Mouse (Mus musculus) left cerebral cortex, adult 8-10 months (tissue): ENCODE measurements at regions not wholly inside any gene's neighbourhood (a gene's known extent, or its start where the extent isn't known, plus 50 kb on each side); places are given as distances from the start of the nearest gene placed in this dataset.
"Not testable (repeated sequence)": the region's sequence is repeated elsewhere in the genome, so short reads cannot be mapped to it uniquely, and the experiment has no call there.

Experiments used
- DNase-seq, 2 experiments: peaks; one replicate each; pipeline ENCODE4 v3.0.0; 2022; ENCODE audit warnings: low spot score in 2 of 2

DNA sequence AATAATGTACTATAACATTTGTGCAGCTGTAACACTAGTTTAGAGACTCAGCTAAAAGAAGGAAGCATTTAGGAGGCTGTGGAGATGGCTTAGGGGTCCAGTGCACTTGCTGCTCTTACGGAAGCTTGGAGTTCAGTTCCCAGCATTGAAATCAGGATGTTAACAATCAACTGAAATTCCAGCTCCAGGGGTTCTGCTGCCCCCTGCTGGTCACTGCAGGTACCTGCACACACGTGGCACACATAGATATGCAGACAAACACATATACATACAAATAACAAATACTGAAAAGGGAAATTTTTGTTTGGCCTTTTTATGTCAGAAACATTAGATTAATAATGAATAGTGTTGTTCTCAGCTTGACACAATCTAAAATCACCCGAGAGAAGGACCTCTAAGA lies 322.5 kb downstream of the Ajap1 start:
- no peak for DNase-seq

DNA sequence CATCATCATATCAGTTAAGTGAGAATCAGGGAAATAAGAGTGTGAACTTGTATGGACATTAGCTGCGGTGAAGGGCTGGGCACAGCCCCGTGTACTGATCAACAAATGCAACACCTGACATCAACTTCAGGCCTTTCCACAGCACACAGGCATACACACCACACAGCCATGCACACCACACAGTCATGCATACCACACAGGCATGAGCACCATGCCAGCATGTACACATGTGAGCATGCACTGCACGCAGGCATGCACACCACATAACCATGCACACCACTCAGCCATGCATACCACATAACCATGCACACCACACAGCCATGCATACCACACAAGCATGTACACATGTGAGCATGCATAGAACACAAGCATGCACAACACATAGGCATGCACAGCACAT lies 325.0 kb downstream of the Ajap1 start:
- DNase-seq = no peak

DNA sequence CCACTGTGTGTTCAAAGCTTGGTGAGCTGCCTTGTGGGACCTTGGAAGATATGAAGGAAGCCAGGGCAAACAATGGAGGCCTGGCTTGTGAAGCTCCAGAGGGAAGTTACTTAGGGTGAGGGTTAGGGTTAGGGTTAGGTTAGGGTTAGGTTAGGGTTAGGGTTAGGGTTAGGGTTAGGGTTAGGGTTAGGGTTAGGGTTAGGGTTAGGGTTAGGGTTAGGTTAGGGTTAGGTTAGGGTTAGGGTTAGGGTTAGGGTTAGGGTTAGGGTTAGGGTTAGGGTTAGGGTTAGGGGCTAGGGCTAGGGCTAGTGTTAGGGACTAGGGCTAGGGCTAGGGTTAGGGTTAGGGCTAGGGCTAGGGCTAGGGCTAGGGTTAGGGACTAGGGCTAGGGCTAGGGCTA lies 329.7 kb downstream of the Ajap1 start:
- not testable (repeated sequence) for DNase-seq

DNA sequence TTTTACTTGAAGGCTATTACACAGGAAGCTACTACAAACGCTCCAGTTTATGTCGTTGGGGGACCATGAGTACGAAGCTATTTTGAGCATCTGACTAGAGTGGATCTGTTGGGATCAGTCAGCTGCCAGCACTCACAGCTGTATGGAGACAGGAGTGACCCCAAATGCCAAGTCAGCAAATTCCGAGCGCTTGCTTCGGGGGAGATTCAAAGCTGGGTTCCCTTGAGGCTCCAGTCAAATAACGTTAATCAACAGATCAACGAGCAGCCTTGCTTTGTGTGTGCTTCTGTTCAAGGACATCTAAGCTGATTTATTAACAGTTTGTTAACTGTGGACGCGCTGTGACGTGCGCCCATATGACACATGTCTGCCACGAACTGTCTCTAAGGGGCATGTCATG lies 349.5 kb downstream of the Ajap1 start:
- DNase-seq = no peak

DNA sequence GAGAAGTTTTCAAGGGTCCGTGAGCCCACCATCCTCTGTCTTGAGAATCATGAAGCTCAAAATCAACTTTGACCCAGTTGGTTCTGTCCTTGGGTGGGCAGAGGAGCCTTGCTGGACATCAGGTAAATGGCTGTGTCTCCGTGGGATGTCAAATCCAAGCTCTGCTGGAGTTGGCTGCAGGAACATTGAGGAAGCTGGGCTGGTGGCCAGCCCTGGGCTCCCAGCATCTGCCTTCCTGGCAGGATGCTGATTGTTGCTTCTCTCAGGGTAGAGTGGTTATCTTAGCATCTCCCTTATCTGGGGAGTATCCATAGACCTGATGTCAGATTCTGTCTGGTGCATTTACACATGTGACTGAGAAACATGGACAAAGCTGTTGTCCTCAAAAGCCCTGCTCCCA lies 353.3 kb downstream of the Ajap1 start:
- DNase-seq = peak in 1 of 2 experiments; percentile 48

DNA sequence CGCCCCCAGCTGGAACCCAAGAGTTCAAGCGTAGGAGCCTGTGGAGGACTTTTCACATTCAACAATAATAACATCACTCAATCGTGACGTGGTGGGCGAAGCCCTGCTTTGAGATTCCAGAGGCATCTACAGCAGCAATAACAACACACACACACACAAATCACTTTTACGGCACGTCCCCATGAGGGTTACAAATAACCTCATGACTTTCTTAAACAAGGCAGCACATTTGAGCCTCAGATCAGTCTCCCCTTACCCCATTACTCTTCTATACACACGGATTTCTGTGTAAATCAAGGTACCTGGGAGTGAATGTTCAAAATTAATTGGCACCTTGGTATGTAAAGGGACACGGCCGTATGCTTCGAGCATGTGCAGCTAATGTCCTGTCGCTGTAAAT lies 354.4 kb downstream of the Ajap1 start:
- no peak for DNase-seq

DNA sequence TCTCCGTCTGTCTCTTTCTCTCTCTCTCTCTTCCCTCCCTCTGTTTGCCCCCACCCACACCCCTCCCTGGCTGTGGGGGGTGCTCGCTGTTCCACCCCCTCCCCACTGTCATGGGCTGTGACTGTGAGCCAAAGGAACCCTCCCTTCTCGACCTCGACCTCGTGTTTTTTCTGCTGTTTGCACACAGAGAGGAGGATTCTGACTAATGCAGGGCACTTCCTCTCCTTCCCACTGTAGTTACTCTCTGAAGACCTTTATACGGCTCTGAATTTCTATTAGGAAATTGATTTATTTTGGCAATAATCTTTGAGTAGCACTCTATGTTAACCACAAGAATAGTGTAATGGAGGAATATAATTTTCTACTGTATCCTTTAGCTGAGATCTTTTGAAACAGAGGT lies 362.1 kb downstream of the Ajap1 start:
- DNase-seq = no peak

DNA sequence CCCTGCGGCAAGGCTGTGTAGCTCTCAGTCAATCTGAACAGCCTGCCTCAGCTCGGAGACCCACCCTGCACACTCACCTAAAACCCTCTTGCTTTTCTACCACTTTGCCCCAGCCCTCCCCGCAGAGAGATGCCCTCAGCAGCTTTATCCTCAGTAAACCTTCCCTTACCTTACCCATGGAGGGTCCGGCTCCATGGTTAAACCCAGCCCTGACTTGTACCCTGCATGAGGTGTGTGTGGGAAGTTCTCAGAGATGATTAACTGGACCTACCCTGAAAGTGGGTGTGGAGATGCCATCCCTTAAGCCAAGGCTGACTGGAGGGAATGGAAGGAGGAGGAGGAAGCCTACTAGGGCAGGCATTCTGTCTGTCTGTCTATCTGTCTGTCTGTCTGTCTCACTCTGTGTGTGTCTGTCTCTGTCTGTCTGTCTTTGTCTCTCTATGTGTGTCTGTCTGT lies 362.9 kb downstream of the Ajap1 start:
- no peak for DNase-seq

DNA sequence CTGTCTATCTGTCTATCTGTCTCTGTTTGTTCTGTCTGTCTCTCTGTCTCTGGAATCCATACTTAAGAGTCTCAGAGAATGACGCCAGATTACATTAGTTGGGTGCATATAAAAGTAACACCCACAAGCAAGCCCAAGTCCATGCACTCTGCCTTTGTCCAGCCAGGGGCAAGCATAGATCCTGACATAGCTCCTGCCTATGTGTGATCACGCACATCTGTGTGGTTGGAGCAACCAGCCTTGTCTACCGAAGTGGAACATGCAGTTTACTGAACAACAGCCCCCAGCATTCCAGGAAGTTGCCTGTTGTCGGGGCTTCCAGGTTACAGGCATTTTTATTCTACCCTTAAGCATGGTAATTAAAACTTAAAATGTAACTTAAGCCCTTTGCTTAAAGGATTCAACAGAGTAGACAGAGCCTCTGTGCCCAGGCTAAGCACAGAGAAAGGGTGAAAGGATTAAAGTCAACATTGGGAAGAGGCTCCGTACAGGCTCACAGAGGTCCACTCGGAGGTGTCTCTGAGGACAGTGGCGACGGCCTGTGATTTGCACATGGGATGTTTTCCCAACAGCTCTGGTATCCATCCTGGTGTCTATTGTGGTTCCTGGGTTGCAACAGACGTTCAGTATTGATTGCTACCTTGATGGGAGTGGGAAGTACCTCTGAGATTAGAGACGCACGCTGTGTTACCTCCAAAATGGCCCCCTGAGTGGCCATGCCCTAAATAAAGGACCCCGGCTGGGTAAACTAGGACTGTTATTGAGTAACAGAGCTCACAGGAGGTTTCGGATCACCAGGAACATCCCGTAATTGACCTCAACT lies 363.6 kb downstream of the Ajap1 start:
- DNase-seq = no peak

DNA sequence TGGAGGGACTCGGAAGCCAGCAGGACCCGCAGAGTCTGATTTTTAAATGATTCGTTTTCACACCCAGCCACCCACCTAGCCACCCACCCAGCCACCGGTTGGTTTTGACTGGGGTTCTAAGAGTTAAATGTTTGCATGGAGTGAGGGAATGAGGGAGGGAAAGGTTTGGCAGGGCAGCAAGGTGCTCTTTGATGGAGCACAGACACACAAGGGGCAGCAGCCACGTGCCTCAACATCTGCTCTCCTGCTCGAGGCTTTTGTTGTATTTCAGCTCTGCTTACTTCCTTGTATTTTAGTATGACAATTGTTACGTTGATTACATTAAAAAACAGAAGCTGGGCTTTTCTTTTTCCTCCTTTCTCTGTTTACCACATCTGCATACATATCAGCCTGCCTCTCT lies 367.6 kb downstream of the Ajap1 start:
- DNase-seq = no peak

DNA sequence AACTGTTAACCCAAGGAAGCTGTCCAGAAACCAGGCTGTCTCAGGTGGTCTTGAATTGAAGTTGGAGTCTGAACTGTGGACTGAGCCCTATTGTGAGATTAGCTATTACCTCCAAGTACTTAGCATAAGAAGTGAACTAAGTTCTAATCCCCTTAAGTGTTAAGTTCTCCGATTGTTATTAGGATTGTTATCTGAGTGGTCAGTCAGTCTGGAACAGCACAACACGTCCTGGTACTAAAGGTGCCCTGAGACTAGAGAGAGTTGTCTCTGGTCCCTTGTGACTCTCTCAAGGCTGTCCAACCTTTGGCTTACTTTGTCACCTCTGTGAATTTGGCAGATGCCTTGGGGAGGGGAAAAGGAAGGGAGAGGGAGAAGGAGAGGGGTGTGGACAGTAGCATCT lies 369.0 kb downstream of the Ajap1 start:
- no peak for DNase-seq

DNA sequence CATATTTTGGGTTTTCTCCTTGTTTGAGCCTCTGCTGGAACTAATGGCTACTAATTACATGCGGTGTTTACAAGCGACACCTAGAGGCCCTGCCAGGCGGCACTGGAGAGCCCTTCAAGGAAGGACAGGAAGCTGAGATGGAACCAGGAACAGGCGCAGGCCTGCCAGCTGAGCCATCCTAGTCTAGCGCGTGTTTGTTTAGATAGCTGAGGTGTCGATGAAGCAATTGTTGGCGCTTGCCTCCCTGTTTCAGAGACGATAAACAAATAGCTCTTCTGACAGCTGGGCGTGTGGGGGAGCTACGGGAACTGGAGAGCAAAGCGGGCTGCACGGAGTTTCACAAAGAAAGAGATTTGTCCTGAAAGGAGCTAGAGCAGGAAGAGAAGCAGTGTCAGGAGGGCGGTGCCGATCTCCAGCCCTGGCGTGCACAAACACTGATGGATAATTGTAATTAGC lies 372.3 kb downstream of the Ajap1 start:
- DNase-seq = peak; percentile 6 to 21

DNA sequence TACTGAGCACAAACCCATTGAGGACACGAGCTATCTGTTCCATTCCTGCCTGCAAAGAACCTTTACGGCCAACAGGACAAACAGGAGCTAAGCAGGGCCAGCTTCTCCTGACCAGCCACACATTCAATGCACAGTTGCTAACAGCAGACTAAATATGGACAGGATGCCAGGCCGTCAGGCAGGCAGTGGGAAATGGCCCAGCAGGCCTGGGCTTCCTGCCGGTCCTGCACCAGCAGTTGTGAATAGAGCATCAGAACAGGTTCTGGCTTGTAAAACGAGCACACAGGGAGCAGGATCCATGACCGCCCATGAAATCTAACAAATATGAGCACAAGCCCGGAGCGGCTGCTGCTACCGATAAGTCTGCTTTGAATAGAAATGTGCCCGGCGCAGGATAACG lies 384.0 kb downstream of the Ajap1 start:
- DNase-seq = no peak

DNA sequence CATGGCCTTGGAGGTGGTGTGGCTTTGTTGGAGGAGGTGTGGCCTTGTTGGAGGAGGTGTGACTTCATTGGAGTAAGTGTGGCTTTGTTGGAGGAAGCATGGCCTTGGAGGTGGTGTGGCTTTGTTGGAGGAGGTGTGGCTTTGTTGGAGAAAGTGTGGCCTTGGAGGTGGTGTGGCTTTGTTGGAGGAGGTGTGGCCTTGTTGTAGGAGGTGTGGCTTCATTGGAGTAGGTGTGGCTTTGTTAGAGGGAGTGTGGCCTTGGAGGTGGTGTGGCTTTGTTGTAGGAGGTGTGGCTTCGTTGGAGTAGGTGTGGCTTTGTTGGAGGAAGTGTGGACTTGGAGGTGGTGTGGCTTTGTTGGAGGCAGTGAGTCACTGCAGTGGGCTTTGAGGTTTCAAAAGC lies 385.0 kb downstream of the Ajap1 start:
- no peak for DNase-seq

DNA sequence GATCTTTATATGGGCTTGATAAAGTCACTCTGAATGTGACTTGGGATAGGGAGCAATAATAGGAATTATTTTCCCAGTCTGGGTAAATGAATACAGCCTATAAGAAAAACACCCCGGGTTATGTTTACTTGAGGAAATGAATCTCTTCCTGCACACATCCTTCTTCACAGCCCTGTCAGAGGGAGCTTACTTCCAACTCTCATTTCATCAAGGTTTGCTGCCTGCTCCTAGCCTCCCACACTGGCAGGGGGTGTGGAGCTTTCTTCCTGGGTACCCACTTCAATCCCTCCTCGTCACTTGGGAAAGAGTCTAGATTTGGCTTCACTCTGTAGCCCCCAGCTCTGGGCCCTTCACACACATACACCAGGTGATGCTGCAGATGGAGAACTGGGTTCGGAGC lies 389.5 kb downstream of the Ajap1 start:
- no peak for DNase-seq

DNA sequence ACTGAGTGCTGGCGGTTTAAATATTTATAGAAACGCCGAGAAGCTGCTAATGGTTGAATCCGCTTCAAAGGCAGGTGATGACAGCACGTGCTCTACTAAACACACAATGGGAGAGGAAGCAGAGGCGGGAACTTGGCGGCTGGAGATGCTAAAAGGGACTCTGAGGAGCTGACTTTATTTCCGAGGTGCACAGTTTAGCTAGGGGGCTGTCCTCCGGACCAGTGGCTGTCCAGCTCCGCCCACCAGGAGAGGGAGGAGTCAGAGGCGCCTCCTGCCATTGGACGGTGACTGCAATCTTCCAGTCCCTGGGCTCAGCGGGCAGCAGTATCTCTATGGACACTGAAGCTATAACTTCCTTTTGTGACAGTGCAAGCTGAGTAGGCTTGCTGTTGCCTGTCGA lies 400.4 kb downstream of the Ajap1 start:
- DNase-seq = no peak

DNA sequence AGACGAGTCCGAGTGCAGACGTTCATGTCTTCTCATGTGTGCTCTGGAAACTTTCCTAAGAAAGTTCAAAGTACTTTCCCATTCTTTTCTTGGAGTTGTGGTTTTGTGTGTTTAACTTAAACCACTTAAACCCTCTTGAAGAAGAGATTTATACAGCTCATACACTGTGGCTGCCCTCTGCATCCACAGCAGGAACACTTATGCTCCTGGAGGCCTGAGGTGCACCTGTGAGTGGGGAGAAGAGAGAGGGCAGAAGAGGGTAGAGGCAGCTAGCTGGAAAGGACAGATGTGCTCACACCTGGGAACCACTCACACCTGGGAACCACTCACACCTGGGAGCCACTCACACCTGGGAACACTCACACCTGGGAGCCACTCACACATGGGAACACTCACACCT lies 408.0 kb downstream of the Ajap1 start:
- no peak for DNase-seq

DNA sequence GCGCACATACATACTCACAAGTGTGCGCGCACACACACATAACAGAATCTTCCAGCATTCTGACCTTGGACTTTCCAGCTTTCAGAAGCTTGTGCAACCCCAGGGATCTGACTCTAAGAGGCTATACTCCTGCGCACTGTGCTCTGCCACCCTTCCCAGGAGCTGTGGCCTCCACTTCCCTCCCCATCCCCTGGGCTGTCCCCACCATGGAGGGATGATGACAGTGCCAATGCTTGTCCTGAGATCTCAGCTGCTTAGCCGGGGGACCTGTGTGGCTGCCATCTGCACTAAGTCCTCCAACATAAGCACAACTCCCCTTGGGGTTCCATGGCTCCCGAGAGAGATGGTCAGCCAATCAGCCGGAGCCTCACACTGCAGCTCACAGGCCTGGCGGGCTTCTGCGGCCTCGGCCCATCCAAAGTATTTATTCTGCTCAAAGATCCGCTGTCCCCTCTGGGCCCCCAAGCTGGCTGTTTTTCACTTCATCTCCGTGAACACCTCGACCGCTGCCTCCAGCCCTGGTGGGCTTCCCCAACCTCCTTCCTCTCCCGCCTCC lies 412.3 kb downstream of the Ajap1 start:
- DNase-seq = no peak

DNA sequence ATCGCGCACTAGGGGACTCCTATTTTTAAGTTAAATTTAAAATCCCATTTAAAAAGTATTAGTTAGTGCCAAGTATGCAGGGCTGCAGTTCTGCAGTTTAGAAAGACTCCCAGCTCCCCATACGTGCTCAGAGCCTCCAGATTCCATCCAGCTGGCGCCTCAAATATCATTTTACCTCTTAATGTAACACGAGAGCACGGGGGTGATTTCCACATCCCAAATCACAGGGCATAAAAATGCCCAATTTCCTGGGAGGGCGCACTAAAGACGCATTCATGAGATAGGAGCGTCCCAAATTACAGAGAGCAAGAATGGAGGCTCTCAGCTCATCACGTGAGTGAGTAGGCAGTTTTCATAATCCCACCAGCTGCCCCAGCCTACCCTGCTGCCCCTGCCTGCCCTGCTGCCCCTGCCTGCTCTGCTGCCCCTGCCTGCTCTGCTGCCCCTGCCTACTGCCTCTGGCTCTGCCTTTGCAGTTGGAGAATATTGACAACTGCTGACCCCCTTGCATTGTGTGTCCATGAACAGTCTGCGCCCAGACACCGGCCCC lies 414.1 kb downstream of the Ajap1 start:
- no peak for DNase-seq

DNA sequence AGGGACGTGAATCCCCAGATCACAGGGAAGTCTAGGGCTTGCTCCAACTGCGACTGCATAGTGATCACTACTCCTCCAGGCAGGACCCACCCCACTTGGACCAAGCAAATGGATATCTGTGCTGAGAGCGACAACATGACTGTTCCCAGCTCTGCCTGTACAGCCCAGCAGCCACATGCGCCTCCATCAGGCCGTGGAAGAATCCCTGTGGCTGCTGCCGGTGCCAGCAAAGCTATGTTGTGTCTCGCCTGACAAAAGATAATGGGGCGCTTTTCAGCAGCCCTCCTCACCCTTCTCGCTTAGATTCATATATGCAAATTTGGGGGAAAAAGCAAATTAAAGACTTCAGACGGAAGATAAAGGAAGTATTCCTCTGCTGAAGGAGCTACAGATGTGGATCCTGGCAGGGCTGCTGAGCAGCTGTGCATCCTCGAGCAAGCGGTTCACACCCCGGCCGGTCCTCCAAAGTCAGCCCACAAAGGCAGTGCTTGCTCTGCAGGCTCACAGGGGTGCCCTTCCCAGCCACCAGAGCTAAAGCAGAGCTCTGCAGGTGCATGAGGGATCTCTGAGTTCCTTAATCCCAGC lies 418.5 kb downstream of the Ajap1 start:
- DNase-seq = no peak

DNA sequence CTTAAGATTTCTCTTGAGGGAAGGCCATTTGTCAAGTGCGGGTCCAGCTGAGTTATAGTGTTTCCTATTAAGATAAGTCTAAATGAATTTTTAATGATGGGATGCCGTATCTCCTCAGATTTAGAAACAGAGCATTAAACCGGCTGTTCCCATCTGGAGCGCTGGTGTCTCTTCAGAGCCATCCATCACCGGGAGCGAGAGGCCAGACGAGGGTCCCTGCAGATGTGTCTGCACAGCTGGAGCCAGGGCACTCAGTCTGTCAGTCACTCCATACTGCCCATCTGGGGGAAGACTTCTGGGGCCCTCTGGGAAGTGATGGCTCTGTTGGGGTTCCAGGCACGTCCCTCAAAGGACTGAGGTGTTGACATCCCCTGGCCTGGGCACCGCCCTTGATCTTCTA lies 419.2 kb downstream of the Ajap1 start:
- no peak for DNase-seq

DNA sequence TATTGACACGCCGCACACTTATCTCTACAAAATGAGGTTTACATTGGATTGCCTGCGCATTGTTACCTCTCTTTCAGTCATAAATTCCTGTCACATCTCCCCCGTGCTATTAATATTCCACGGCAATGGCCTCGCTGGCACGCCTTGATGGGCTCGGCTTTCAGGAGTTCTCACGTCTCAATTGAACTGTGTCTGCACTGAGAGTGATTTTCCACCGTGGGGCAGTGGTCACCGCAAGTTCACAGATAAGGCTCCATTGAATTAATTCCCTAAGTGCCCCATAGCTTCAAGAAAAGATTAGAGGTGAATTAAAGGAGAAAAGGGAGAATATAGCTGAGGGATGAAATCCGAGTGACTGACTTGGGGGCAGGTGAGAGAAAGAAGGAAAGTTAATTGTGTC lies 424.5 kb downstream of the Ajap1 start:
- DNase-seq = no peak

DNA sequence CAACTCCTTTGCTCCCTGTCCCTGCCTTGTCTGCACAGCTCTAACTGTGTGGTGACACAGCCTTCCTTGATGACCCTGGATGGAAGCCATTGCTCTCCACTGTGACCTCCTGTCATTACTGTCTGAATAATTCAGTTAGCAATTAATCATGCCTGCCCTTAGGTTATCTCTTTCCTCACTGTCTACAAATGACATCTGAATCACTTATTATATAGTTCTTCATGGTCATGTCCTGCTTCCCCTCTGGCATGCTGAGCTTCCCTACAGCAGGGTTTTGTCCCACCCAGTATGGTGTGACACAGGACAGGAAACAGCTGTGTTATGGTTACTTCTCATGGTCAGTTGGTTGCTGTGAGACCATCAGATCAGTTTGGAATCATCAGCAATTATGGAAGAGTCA lies 458.9 kb downstream of the Ajap1 start:
- no peak for DNase-seq
